Mouse (Mus musculus) MEL (cell line): Measurements from ENCODE around the gene Pxt1. TPM values are rescaled to one million over a fixed set of nuclear protein-coding genes. Genes with fewer than 3 reads are reported as not detected.

ENCODE experiments used
- DNase-seq: peaks from one replicate; pipeline ENCODE4 v3.0.0; 2011; ENCODE audit warnings: low read depth, low spot score
- H3K27ac ChIP-seq: 2 replicates; pipeline ENCODE4 v1.5.1; 2012; ENCODE audit warnings: low read depth, mild to moderate bottlenecking, control low read depth, low read length, moderate library complexity; ENCODE audit not compliant: control insufficient read depth
- H3K27me3 ChIP-seq, 2 experiments: fragments of 150-350 bp in 1 of 2; sonication (generic) in 1 of 2; 2 replicates each; pipeline ENCODE4 v1.6.1; 2012; ENCODE audit warnings: low read length in 2 of 2, mild to moderate bottlenecking in 2 of 2, improper control_type of control experiment in 1 of 2, moderate library complexity in 1 of 2; ENCODE audit not compliant: insufficient read depth in 2 of 2, control insufficient read depth in 1 of 2
- H3K36me3 ChIP-seq, 2 experiments: 2 replicates each; pipeline ENCODE4 v1.6.1; 2012 to 2014; ENCODE audit warnings: low read length in 2 of 2, improper control_type of control experiment in 1 of 2, inconsistent platforms in 1 of 2, mild to moderate bottlenecking in 1 of 2; ENCODE audit not compliant: insufficient read depth in 2 of 2, control insufficient read depth in 1 of 2
- H3K4me1 ChIP-seq, 2 experiments: fragments of 150-350 bp in 1 of 2; sonication (generic) in 1 of 2; 2 replicates each; pipeline ENCODE4 v1.6.1; 2012; ENCODE audit warnings: low read length in 2 of 2, improper control_type of control experiment in 1 of 2, mild to moderate bottlenecking in 1 of 2; ENCODE audit not compliant: insufficient read depth in 2 of 2, control insufficient read depth in 1 of 2
- H3K4me3 ChIP-seq, 2 experiments: fragments of 150-350 bp in 1 of 2; sonication (generic) in 1 of 2; 2 replicates each; pipeline ENCODE4 v1.5.1; 2012; ENCODE audit warnings: low read depth in 2 of 2, low read length in 2 of 2, mild to moderate bottlenecking in 2 of 2, moderate library complexity in 2 of 2, control low read depth in 1 of 2, improper control_type of control experiment in 1 of 2; ENCODE audit not compliant: control insufficient read depth in 1 of 2, insufficient read depth in 1 of 2
- H3K79me2 ChIP-seq: 2 replicates; pipeline ENCODE4 v1.6.1; 2012; ENCODE audit warnings: mild to moderate bottlenecking, low read length, moderate library complexity; ENCODE audit not compliant: control insufficient read depth, poor library complexity, insufficient read depth
- H3K9ac ChIP-seq: 2 replicates; pipeline ENCODE4 v1.6.1; 2012; ENCODE audit warnings: low read depth, mild to moderate bottlenecking, control low read depth, low read length, moderate library complexity; ENCODE audit not compliant: control insufficient read depth, poor library complexity, severe bottlenecking
- H3K9me3 ChIP-seq: fragments of 150-350 bp; sonication (generic); replicated peaks from 2 replicates; pipeline ENCODE4 v1.6.1; 2012; ENCODE audit warnings: mild to moderate bottlenecking, low read length, improper control_type of control experiment, moderate library complexity; ENCODE audit not compliant: insufficient read depth
- ELF1 ChIP-seq: IDR thresholded peaks from 2 replicates; pipeline ENCODE4 v1.6.1; 2014; ENCODE audit warnings: low read depth, mild to moderate bottlenecking, inconsistent platforms, low read length, improper control_type of control experiment, moderate library complexity
- EP300 ChIP-seq, 2 experiments: IDR thresholded peaks; 2 replicates each; pipeline ENCODE4 v1.6.1; 2011; ENCODE audit warnings: improper control_type of control experiment in 2 of 2, low read length in 2 of 2, low read depth in 1 of 2, mild to moderate bottlenecking in 1 of 2
- ETS1 ChIP-seq: IDR thresholded peaks from 2 replicates; pipeline ENCODE4 v1.6.1; 2012; ENCODE audit warnings: low read depth, mild to moderate bottlenecking, inconsistent platforms, low read length, improper control_type of control experiment, moderate library complexity
- RAD21 ChIP-seq: IDR thresholded peaks from 2 replicates; pipeline ENCODE4 v1.6.1; 2011; ENCODE audit warnings: mild to moderate bottlenecking, low read depth, low read length, improper control_type of control experiment
- SMC3 ChIP-seq: IDR thresholded peaks from 2 replicates; pipeline ENCODE4 v1.6.1; 2011; ENCODE audit warnings: low read depth, low read length, improper control_type of control experiment
- TAL1 ChIP-seq: IDR thresholded peaks from 2 replicates; pipeline ENCODE4 v1.6.1; 2012; ENCODE audit warnings: mild to moderate bottlenecking, inconsistent platforms, low read length, moderate library complexity, mixed read lengths
- ZMIZ1 ChIP-seq: IDR thresholded peaks from 2 replicates; pipeline ENCODE4 v1.6.1; 2012; ENCODE audit warnings: low read depth, mild to moderate bottlenecking, inconsistent platforms, low read length, improper control_type of control experiment, moderate library complexity
- polyA plus RNA-seq, 2 experiments: library from polyadenylated mRNA; stranded (reverse) in 1 of 2; unstranded in 1 of 2; fragments of >175 nt in 1 of 2; fragments of >200 nt in 1 of 2; gene quantifications; 2 replicates each; pipeline versions ENCODE4 v1.2.1 to v1.2.4; 2012; ENCODE audit warnings: low replicate concordance in 2 of 2, low read depth in 1 of 2; ENCODE audit not compliant: insufficient read length in 2 of 2, insufficient read depth in 1 of 2, missing spikeins in 1 of 2
- total RNA-seq: library from RNA; depleted of rRNA; stranded (reverse); fragments of 300-350 nt; gene quantifications from 2 replicates; pipeline ENCODE4 v1.2.3, GENCODE M21; 2012; rRNA removed

Pxt1 gene
- total and polyA plus RNA-seq, 3 experiments: not detected

GRCm38 (mm10) chr17:28885231-28885630 is 58.4 kb downstream of the Pxt1 start:
- TF ChIP-seq EP300 (IDR thresholded peaks at IDR 0.05; ENCODE audit: low read depth in 1 of 2, low read length in 2 of 2) (no peak), TAL1 (no peak), SMC3 (no peak), ZMIZ1 (no peak), ELF1 (no peak), ETS1 (no peak), RAD21 (no peak)
- H3K9ac ChIP-seq: no peak overlapping the region
- H3K27ac ChIP-seq: no peak overlapping the region
- H3K4me3 ChIP-seq: no peak overlapping the region
- no peaks in the 10 kb centered on the region for H3K9me3 ChIP-seq
- H3K79me2 ChIP-seq: no peaks in the 10 kb centered on the region
- peaks cover 0 to 3% of the 10 kb centered on the region in 2 experiments; a peak in 2 of 4 replicates for H3K4me1 ChIP-seq
- DNase-seq: no peak
- no peaks in the 10 kb centered on the region for H3K27me3 ChIP-seq
- H3K36me3 ChIP-seq: peaks cover 0 to 6% of the 10 kb centered on the region in 2 experiments; a peak in 2 of 4 replicates

Other genes with a start within 250 kb of the Pxt1 start
- 0.42 and 0.92 TPM in 2 replicates for gene AC170998.1, start 217.8 kb downstream of the Pxt1 start, total RNA-seq
- under 1 TPM in 1 of 2 experiments, not detected in 1; 0.42 TPM for gene AC170998.1, start 217.8 kb downstream of the Pxt1 start, polyA plus RNA-seq
- gene Mapk13, start 174.5 kb downstream of the Pxt1 start, total RNA-seq: 0.04 TPM in 1 of 2 replicates, not detected in the other
- gene Mapk13, start 174.5 kb downstream of the Pxt1 start, polyA plus RNA-seq: 1 to 10 TPM in 1 of 2 experiments, not detected in 1; 1.4 TPM
- gene Brpf3, start 142.8 kb downstream of the Pxt1 start, total RNA-seq: 1.7 and 2.5 TPM in 2 replicates
- gene Brpf3, start 142.8 kb downstream of the Pxt1 start, polyA plus RNA-seq: 10 to 100 TPM in 1 of 2 experiments, not detected in 1; 23.7 TPM
- 0.08 TPM in 1 of 2 replicates, not detected in the other for gene Pnpla1, start 85.4 kb downstream of the Pxt1 start, total RNA-seq
- gene Pnpla1, start 85.4 kb downstream of the Pxt1 start, polyA plus RNA-seq: under 1 TPM in 1 of 2 experiments, not detected in 1; 0.38 TPM
- 0.04 TPM in 1 of 2 replicates, not detected in the other for gene 4930539E08Rik, start 28.5 kb downstream of the Pxt1 start, total RNA-seq
- under 1 TPM in 1 of 2 experiments, not detected in 1; 0.01 TPM for gene 4930539E08Rik, start 28.5 kb downstream of the Pxt1 start, polyA plus RNA-seq
- 39.1 and 41.8 TPM in 2 replicates for gene Kctd20, start 8.1 kb upstream of the Pxt1 start, total RNA-seq
- gene Kctd20, start 8.1 kb upstream of the Pxt1 start, polyA plus RNA-seq: 10 to 100 TPM in 1 of 2 experiments, not detected in 1; 65.4 TPM
- gene Stk38, start 64.2 kb upstream of the Pxt1 start, total RNA-seq: 14.4 and 17.1 TPM in 2 replicates
- gene Stk38, start 64.2 kb upstream of the Pxt1 start, polyA plus RNA-seq: 100 to 1,000 TPM in 1 of 2 experiments, 10 to 100 TPM in 1; 49.3 to 290 TPM
- 312 and 367 TPM in 2 replicates for gene Srsf3, start 88.8 kb upstream of the Pxt1 start, total RNA-seq
- gene Srsf3, start 88.8 kb upstream of the Pxt1 start, polyA plus RNA-seq: 100 to 1,000 TPM; 326 to 556 TPM
- 2.0 and 2.3 TPM in 2 replicates for gene Cdkn1a, start 147.1 kb upstream of the Pxt1 start, total RNA-seq
- gene Cdkn1a, start 147.1 kb upstream of the Pxt1 start, polyA plus RNA-seq: 10 to 100 TPM in 1 of 2 experiments, not detected in 1; 21.0 TPM
- gene Rab44, start 170.3 kb upstream of the Pxt1 start, total RNA-seq: 5.4 and 9.5 TPM in 2 replicates
- gene Rab44, start 170.3 kb upstream of the Pxt1 start, polyA plus RNA-seq: 1 to 10 TPM in 1 of 2 experiments, not detected in 1; 7.0 TPM